Mouse (Mus musculus): Measurements from ENCODE around the gene Clpsl2. TPM values are rescaled to one million over a fixed set of nuclear protein-coding genes. Genes with fewer than 3 reads are reported as not detected.
"Not testable (repeated sequence)": the region's sequence is repeated elsewhere in the genome, so short reads cannot be mapped to it uniquely, and the experiment has no call there.

Gene Clpsl2
- total RNA-seq, 1 experiment from 2014 or later: not detected

DNA sequence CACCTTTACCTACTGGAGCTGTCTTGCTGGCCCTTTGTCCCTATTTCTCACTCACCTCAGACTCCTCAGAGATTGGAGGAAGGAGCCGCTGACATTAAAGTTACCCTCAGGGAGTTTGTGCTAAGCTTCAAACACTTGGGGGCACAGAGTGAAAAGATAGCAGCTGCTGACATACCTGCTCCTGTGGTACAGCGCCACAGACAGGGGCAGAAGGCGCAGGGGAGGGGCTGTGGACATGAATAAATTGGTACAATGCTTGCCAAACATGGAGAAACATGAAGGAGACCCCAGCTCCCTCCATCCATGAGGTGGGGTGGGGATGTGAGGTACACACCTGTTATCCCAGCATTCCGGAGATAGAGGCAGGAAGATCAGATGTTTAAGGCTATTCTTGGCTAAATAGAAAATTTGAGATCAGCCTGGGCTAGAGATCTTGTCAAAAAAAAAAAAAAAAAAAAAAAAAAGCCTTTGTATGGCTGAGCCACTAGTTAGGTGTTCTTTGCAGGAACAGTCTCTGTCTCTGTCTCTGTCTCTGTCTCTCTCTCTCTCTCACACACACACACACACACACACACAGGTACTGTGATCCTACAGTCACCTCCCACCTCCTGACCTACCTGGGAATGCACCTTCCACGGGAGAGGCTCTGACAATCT is 28.0 kb upstream of the Clpsl2 start:
- DNase-seq: no peak

DNA sequence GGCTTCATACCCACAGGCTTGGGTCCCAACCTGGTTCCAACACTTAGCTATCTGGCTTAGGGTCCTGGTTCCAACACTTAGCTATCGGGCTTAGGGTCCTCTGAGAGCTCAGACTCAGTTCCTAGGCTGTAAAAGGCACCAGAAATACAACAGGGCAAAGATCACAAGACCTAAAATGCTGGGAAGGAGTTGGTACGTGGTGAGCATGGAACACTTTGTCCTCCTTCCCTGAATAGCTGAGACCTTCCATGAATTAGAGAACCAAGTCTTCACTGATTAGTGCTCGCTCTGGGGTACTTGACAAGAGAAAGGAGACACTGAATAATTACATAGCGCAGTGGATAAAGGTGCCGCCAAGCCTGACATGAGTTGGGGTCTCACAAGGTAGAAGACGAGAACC is 27.3 kb upstream of the Clpsl2 start:
- no peak for DNase-seq

- DNase-seq: peak; percentile 89
These were observed 26.4 kb upstream of the Clpsl2 start for GRCm38 (mm10) chr17:28522623-28523354.

DNA sequence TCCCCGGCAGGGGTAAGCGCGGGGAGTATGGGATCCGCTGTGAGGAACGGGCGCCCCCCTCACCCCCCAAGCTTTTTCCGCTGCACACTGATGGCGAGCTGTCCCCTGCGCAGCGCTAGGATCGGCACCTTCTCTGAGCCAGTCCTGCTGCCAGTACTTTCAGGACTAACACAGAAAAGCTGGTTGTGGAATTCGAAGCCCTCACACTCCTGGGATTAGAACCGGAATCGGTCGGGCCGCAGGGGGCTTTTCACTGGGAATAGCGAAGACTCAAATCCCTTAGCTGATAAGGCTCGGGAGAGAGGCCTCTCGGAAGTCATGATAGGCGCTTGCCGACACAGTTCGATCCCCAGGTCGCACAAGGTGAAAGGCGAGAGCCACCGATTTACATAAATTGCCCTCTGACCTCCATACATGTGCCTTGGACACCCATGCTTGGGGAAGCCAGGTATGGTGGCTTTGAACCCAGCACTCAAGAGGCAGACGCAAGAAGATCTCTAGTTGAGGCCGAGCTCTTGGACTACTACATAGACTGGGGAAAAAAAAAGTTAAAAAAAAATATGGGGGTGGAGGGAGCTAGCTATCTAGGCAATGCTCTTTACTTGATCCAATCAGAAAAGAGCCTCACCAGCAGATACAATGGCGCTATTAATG is 25.7 kb upstream of the Clpsl2 start:
- no peak for DNase-seq

GRCm38 (mm10) chr17:28524009-28524695 is 25.1 kb upstream of the Clpsl2 start:
- DNase-seq: no peak

DNA sequence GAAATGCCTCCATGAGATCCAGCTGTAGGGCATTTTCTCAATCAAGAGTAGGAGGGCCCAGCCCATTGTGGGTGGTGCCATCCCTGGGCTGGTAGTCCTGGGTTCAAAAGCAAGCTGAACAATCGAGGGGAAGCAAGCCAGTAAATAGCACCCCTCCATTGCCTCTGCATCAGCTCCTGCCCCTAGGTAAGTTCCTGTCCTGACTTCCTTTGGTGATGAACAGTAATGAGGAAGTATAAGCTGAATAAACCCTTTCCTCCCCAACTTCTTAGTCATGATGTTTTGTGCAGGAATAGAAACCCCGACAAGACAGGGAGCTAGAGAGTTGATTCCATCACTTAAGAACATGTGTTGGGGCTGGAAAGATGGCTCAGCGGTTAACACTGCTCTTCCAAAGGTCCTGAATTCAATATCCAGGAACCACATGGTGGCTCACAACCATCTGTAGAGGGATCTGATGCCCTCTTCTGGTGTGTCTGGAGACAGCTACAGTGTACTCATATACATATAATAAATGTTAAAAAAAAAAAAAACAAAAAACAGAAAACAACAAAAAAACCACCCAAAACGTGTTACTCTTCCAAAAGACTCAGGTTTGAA is 24.3 kb upstream of the Clpsl2 start:
- no peak for DNase-seq

- DNase-seq: peak; percentile 70
These were observed 21.8 kb upstream of the Clpsl2 start for GRCm38 (mm10) chr17:28527184-28528042.

- peak; percentile 86 for DNase-seq
These were observed 21.2 kb upstream of the Clpsl2 start for GRCm38 (mm10) chr17:28528043-28528351.

- no peak for DNase-seq
These were observed 20.1 kb upstream of the Clpsl2 start for GRCm38 (mm10) chr17:28529116-28529515.

DNA sequence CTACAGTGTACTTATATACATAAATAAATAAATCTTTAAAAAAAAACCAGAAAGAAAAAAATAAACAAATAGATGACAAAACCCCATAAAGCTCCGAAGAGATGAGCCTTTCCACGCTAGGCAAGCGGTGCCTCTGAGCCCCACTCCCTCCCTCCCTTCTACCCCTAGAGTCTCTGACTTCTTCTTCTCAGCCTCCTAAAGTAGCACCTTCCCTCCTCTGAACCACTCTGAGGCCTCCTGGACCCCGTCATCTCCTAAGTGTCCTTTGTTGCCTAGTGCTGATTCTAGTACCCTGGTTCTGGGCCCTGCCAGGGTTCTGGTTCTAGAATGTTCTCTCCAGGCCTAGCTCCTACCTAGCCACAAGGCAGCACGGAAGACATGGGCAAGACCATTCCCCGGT is 18.7 kb upstream of the Clpsl2 start, which contains the start of gene Armc12:
Armc12 (plus strand) TSS at position 301 of the 400 bp plus-strand sequence.
- no peak for DNase-seq

DNA sequence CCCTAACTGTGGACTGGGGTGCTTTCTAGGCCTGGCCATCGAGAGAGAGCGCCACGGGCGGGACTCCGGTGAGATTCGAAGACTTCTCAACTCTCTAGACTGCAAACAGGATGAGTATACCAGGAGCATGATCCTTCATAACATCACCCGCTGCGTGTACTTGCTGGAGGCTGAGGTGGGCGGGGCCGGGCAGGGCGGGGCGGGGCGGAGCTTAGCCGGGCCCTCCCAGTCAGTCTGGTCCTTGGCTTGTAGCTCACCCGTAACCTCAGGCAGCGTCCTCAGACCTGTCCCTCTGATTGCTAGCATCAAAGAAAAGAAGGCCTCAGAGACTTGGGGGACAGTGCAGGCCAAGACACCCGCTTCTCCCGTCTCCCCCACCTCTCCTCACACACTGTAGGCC is 17.3 kb upstream of the Clpsl2 start:
- DNase-seq: no peak

- no peak for DNase-seq
These were observed 16.7 kb upstream of the Clpsl2 start for GRCm38 (mm10) chr17:28532557-28532956.

GRCm38 (mm10) chr17:28533327-28533726 is 15.9 kb upstream of the Clpsl2 start:
- DNase-seq: no peak

DNA sequence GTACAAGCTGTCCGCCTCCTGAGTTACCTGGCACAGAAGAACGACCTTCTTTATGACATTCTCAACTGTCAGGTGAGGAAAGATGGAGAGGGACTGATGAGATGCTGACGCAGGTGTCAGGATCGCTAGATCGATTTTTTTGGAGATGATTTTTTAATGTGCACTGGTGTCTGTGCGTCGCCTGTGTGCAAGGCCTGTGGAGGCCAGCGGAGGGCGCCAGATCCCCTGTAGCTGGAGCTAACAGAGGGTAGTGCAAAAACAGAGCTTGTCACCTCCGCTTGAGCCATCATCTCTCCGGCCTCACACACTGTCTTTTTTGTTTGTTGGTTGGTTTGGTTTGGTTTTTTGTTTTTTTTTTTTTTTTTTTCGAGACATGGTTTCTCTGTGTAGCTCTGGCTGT is 11.3 kb upstream of the Clpsl2 start:
- no peak for DNase-seq

DNA sequence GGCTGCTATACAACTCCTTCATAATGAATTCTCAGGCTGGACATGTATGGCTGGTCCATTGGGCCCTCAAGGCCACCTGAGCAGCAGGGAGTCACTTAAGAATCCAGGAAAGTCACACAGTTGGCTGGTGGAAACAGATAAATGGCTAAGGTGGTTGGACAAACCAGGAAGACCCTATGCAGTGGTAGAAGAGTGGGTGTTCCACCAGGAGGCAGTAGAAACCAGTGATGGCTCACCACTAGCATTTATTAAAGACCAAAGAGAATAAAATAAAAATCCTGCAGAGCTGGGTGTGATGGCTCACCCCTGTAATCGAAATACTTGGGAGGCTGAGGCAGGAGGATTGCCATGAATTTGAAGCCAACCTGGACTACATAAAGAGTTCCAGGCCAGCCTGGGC is 2.3 kb upstream of the Clpsl2 start:
- DNase-seq: no peak

GRCm38 (mm10) chr17:28548550-28548949 is 661 bp upstream of the Clpsl2 start:
- no peak for DNase-seq

GRCm38 (mm10) chr17:28553040-28553793 is 4.0 kb downstream of the Clpsl2 start:
- peak; percentile 64 for DNase-seq

- not testable (repeated sequence) for DNase-seq
These were observed 4.8 kb downstream of the Clpsl2 start for GRCm38 (mm10) chr17:28554021-28554420.

DNA sequence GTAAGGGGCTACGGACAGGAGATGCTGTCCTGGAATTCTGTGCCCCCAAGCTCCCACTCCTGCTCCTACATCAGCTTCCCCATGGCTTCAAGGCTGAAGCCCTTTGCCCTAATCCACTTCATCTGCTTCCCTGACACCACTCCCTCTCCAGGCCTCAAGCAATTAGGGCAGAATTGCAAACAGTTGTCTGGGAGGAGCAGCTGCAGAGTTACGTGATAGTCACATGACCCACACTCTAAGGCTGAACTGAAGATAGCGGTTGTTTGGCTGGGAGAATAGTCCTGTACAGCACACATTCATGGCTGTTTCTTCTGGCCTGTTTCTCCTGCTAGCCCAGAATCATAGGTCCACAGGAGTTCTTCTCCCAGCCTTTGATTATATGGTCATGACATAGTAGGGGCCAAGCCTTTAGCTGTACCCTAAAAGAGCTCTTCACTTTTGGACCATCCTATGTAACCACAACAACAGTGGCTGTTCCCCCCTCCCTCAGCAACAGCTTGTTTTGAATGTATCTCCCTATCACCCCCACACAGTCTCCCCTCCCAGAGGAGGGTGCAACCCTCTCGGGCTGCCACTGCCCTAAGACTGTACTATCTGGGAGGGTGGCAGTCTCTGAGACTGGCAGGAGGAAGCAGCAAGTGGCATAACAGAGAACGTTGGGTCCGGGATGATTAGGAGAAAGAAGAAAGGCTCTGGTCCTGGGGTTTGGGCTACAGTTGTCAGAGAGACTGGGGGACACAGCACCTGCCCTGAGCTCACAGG is 7.6 kb downstream of the Clpsl2 start:
- no peak for DNase-seq

GRCm38 (mm10) chr17:28557772-28558171 is 8.6 kb downstream of the Clpsl2 start:
- no peak for DNase-seq

Measured in adrenal gland, postnatal 25 days (tissue).